Mouse (Mus musculus): ENCODE results near the gene Cxcl13. TPM values are rescaled to one million over a fixed set of nuclear protein-coding genes. Genes with fewer than 3 reads are reported as not detected.

The Cxcl13 gene
- total RNA-seq (2012; rRNA removed) (not detected in 2 replicates), polyA plus RNA-seq (2012; ENCODE audit: insufficient read depth in 1 of 2, insufficient read length in 2 of 2, low read depth in 1 of 2, low replicate concordance in 2 of 2, missing spikeins in 1 of 2) (not detected)

DNA sequence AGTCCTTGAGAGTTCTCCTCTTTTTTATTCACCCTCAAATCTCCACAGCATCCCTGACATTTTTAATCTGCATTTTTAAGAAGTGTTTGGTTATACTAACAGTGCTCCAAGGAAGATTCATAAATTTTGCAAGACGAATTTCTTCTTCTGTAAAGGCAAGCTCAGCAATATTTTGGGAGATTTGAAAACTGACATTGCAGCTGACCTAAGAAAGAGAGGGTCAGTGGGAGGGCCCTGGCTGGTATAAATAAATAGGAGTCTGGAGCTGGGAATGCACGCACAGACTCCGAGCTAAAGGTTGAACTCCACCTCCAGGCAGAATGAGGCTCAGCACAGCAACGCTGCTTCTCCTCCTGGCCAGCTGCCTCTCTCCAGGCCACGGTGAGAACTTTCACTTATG is at the start of gene Cxcl13:
TSS of gene Cxcl13 (plus strand) at position 301 of the 400 bp plus-strand sequence.
- TF ChIP-seq HCFC1 (IDR thresholded peaks at IDR 0.05; ENCODE audit: low read depth, low read length) (no peak), RAD21 (IDR thresholded peaks at IDR 0.05; ENCODE audit: low read depth, low read length) (no peak), MYB (IDR thresholded peaks at IDR 0.05; ENCODE audit: low read depth, low read length) (no peak), E2F4 (IDR thresholded peaks at IDR 0.05; ENCODE audit: borderline replicate concordance, low read depth, low read length) (no peak), ZNF384 (IDR thresholded peaks at IDR 0.05; ENCODE audit: low read depth, low read length) (no peak), USF2 (IDR thresholded peaks at IDR 0.05; ENCODE audit: borderline replicate concordance in 1 of 2, insufficient read depth in 1 of 2, low read depth in 1 of 2, low read length in 2 of 2) (no peak), ZMIZ1 (IDR thresholded peaks at IDR 0.05; ENCODE audit: low read depth, low read length) (no peak), MYC (IDR thresholded peaks at IDR 0.05; ENCODE audit: low read depth, low read length) (no peak), EP300 (IDR thresholded peaks at IDR 0.05; ENCODE audit: low read depth in 1 of 2, low read length in 2 of 2) (no peak), NRF1 (IDR thresholded peaks at IDR 0.05; ENCODE audit: insufficient read depth, low read depth, low read length, poor library complexity, severe bottlenecking) (no peak), TAL1 (IDR thresholded peaks at IDR 0.05; ENCODE audit: low read length) (no peak)
- no peak within 1 kb of the TSS for H3K9ac ChIP-seq (ENCODE audit: control insufficient read depth, low read depth, low read length, poor library complexity, severe bottlenecking)
- 0 out of 4 replicates have a peak within 1 kb of the TSS, but pooled peaks of 1 of the 2 experiments have one; percentile 19 for H3K4me3 ChIP-seq (ENCODE audit: control insufficient read depth in 1 of 2, insufficient read depth in 1 of 2, low read depth in 2 of 2, low read length in 2 of 2)
- no peaks in the 10 kb centered on the region; a peak in 1 of 4 replicates for H3K27me3 ChIP-seq (ENCODE audit: control insufficient read depth in 1 of 2, insufficient read depth in 2 of 2, low read length in 2 of 2)
- H3K9me3 ChIP-seq (replicated peaks; ENCODE audit: insufficient read depth, low read length), result no peaks in the 10 kb centered on the region
- no peaks in the 10 kb centered on the region for H3K36me3 ChIP-seq (ENCODE audit: control insufficient read depth in 1 of 2, insufficient read depth in 2 of 2, low read length in 2 of 2)
- H3K27ac ChIP-seq (ENCODE audit: control insufficient read depth, low read depth, low read length), result no peak within 1 kb of the TSS
- H3K79me2 ChIP-seq (ENCODE audit: control insufficient read depth, insufficient read depth, low read length, poor library complexity), result no peaks in the 10 kb centered on the region
- no peak for DNase-seq (ENCODE audit: low read depth, low spot score)
- no peaks in the 10 kb centered on the region for H3K4me1 ChIP-seq (ENCODE audit: control insufficient read depth in 1 of 2, insufficient read depth in 2 of 2, low read length in 2 of 2)

DNA sequence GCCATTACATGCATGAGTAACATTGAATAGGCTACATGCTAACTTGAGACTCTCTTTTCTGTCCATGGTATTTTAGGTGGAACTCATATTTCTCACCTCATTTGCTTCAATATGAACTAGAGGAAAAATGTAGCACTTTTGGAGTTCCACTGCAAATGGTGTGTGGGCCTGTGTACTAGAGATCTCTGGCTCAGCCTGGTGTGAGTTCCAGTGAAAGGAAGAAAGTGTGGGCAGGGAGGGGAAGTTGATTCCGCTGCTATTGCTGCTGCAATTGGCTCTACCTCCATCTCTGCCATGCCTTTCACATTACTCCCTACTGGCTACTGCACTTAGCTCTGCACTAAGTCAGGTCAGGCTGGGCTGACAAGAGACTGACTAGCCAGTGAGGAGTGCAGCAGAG is 45.7 kb upstream of the Cxcl13 start:
- DNase-seq (ENCODE audit: low read depth, low spot score), result no peak
- no peaks in the 10 kb centered on the region for H3K4me1 ChIP-seq (ENCODE audit: control insufficient read depth in 1 of 2, insufficient read depth in 2 of 2, low read length in 2 of 2)

More for the DNA sequence above, 45.7 kb upstream of the Cxcl13 start:
- Histone ChIP-seq H3K79me2 (ENCODE audit: control insufficient read depth, insufficient read depth, low read length, poor library complexity) (no peaks in the 10 kb centered on the region), H3K9me3 (replicated peaks; ENCODE audit: insufficient read depth, low read length) (no peaks in the 10 kb centered on the region), H3K36me3 (ENCODE audit: control insufficient read depth in 1 of 2, insufficient read depth in 2 of 2, low read length in 2 of 2) (no peaks in the 10 kb centered on the region), H3K27me3 (ENCODE audit: control insufficient read depth in 1 of 2, insufficient read depth in 2 of 2, low read length in 2 of 2) (no peaks in the 10 kb centered on the region), H3K4me3 (ENCODE audit: control insufficient read depth in 1 of 2, insufficient read depth in 1 of 2, low read depth in 2 of 2, low read length in 2 of 2) (no peak overlapping the region), H3K27ac (ENCODE audit: control insufficient read depth, low read depth, low read length) (no peak overlapping the region), H3K9ac (ENCODE audit: control insufficient read depth, low read depth, low read length, poor library complexity, severe bottlenecking) (no peak overlapping the region)
- no peak for TF ChIP-seq ZKSCAN1 (IDR thresholded peaks at IDR 0.05; ENCODE audit: low read depth, low read length)
- TF ChIP-seq ELF1 (IDR thresholded peaks at IDR 0.05; ENCODE audit: low read depth, low read length), result no peak
- TF ChIP-seq SMC3 (IDR thresholded peaks at IDR 0.05; ENCODE audit: low read depth, low read length), result no peak
- no peak for TF ChIP-seq TAL1 (IDR thresholded peaks at IDR 0.05; ENCODE audit: low read length)
- no peak for TF ChIP-seq ETS1 (IDR thresholded peaks at IDR 0.05; ENCODE audit: low read depth, low read length)
- TF ChIP-seq RAD21 (IDR thresholded peaks at IDR 0.05; ENCODE audit: low read depth, low read length), result no peak
- no peak for TF ChIP-seq USF1 (IDR thresholded peaks at IDR 0.05; ENCODE audit: low read depth, low read length)
- no peak for TF ChIP-seq NRF1 (IDR thresholded peaks at IDR 0.05; ENCODE audit: insufficient read depth, low read depth, low read length, poor library complexity, severe bottlenecking)
- no peak for TF ChIP-seq USF2 (IDR thresholded peaks at IDR 0.05; ENCODE audit: borderline replicate concordance in 1 of 2, insufficient read depth in 1 of 2, low read depth in 1 of 2, low read length in 2 of 2)

Data from MEL (cell line).